Comparison of ENCODE assay signal across 22 mouse cellular contexts in genomic region chr9:13699781-13700116, GRCm38 (mm10). TPM values are rescaled to one million over a fixed set of nuclear protein-coding genes. Genes with fewer than 3 reads are reported as not detected.
DNase-seq lines count a peak whose midpoint lies in the region; ATAC-seq lines count a peak whose summit lies in the region.
"Had no signal": no experiment of that assay in that cellular context is flagged by ENCODE, and none has a peak within 500 bp of the region (broad histone marks: within the 10 kb centered on the region; RNA-seq: fewer than 3 reads in every experiment).

No protein-coding gene starts in this region.

- H3K4me1 ChIP-seq in hindbrain, embryonic 13.5 days (replicated peaks) = peaks cover 10% of the 10 kb centered on the region; the same call in 1 of the 2 replicates
- H3K4me1 ChIP-seq in midbrain, embryonic 13.5 days (replicated peaks) = peaks cover 22% of the 10 kb centered on the region
- 0 out of 2 replicates have a peak, but pooled peaks cover 3% of the 10 kb centered on the region for H3K4me1 ChIP-seq in neural tube, embryonic 15.5 days

- intact Hi-C loops in heart, postnatal 36 days (cut with DNase I) = loop anchor here (5.0 kb wide), 1 partner anchor 402 kb away; the partner anchor contains the start of gene Maml2

- peaks cover 20% of the 10 kb centered on the region for H3K36me3 ChIP-seq in hindbrain, embryonic 13.5 days
- peaks cover 14% of the 10 kb centered on the region for H3K36me3 ChIP-seq in midbrain, embryonic 13.5 days
- no peaks in the 10 kb centered on the region; the same call in 1 of the 2 replicates for H3K36me3 ChIP-seq in neural tube, embryonic 15.5 days
- H3K36me3 ChIP-seq: heart, embryonic 15.5 days had no signal

- no peak overlapping the region for H3K4me2 ChIP-seq in hindbrain, embryonic 13.5 days
- no peak overlapping the region for H3K4me2 ChIP-seq in midbrain, embryonic 13.5 days (replicated peaks)
- H3K4me2 ChIP-seq in neural tube, embryonic 15.5 days = no peak overlapping the region
- H3K4me2 ChIP-seq: embryonic facial prominence, embryonic 13.5 days; heart, embryonic 15.5 days; liver, embryonic 11.5 days had no signal

- H3K9ac ChIP-seq in hindbrain, embryonic 13.5 days = no peak overlapping the region
- H3K9ac ChIP-seq in midbrain, embryonic 13.5 days (replicated peaks) = no peak overlapping the region
- no peak overlapping the region for H3K9ac ChIP-seq in neural tube, embryonic 15.5 days (replicated peaks)
- H3K9ac ChIP-seq: embryonic facial prominence, embryonic 13.5 days; heart, embryonic 15.5 days had no signal

- 0 out of 2 replicates have a peak, but pooled peaks have one; percentile 19 for ATAC-seq in hindbrain, embryonic 13.5 days (ENCODE audit: low FRiP score)
- ATAC-seq in midbrain, embryonic 13.5 days = peak; percentile 17; the same call in 1 of the 2 replicates
- no peak for ATAC-seq in neural tube, embryonic 15.5 days (ENCODE audit: low FRiP score)

- WGBS in hindbrain, embryonic 13.5 days = 30% methylated on average over 5 of the region's 5 CpGs
- WGBS in midbrain, embryonic 13.5 days = 28% methylated on average over 5 of the region's 5 CpGs
- WGBS in neural tube, embryonic 15.5 days = 23% methylated on average over 5 of the region's 5 CpGs

- no peaks in the 10 kb centered on the region for H3K27me3 ChIP-seq in hindbrain, embryonic 13.5 days
- H3K27me3 ChIP-seq in midbrain, embryonic 13.5 days = no peaks in the 10 kb centered on the region
- no peaks in the 10 kb centered on the region for H3K27me3 ChIP-seq in neural tube, embryonic 15.5 days (replicated peaks)
- H3K27me3 ChIP-seq: CH12.LX; embryonic facial prominence, embryonic 13.5 days; heart, embryonic 15.5 days had no signal

- peak; percentile 65 for DNase-seq in heart, adult 11 months
- DNase-seq in heart, postnatal 36 days = no peak
- DNase-seq in layer of hippocampus, adult 18-20 months (ENCODE audit: low spot score in 2 of 2) = no peak
- DNase-seq in heart, postnatal 4 days = no peak
- DNase-seq in cerebellum, postnatal 4 days (ENCODE audit: low spot score in 2 of 2) = no peak
- DNase-seq: adrenal gland, postnatal 25 days; cerebellum, adult 2 months; heart, adult 2 months; kidney, adult 9 months; kidney, postnatal 4 days; layer of hippocampus, postnatal 36 days; left cerebral cortex, postnatal 4 days; lung, adult 2 months; lung, postnatal 36 days; right cerebral cortex, postnatal 4 days had no signal

- no peak overlapping the region for H3K4me3 ChIP-seq in hindbrain, embryonic 13.5 days
- no peak overlapping the region for H3K4me3 ChIP-seq in midbrain, embryonic 13.5 days (replicated peaks)
- no peak overlapping the region for H3K4me3 ChIP-seq in neural tube, embryonic 15.5 days (replicated peaks)
- H3K4me3 ChIP-seq: embryonic facial prominence, embryonic 13.5 days; heart, adult 2 months; heart, embryonic 15.5 days had no signal

- H3K9me3 ChIP-seq in hindbrain, embryonic 13.5 days = no peaks in the 10 kb centered on the region
- H3K9me3 ChIP-seq in midbrain, embryonic 13.5 days = no peaks in the 10 kb centered on the region
- H3K9me3 ChIP-seq in neural tube, embryonic 15.5 days (replicated peaks) = no peaks in the 10 kb centered on the region
- H3K9me3 ChIP-seq: embryonic facial prominence, embryonic 13.5 days; heart, embryonic 15.5 days had no signal

- peak overlapping the region; percentile 59 for H3K27ac ChIP-seq in hindbrain, embryonic 13.5 days
- peak overlapping the region; percentile 48 for H3K27ac ChIP-seq in midbrain, embryonic 13.5 days
- peak overlapping the region; percentile 60 for H3K27ac ChIP-seq in neural tube, embryonic 15.5 days (replicated peaks)
- H3K27ac ChIP-seq: embryonic facial prominence, embryonic 13.5 days; heart, adult 2 months; heart, embryonic 15.5 days had no signal

RNA-seq across cellular contexts. Expression of gene Mtmr2, which starts 48.5 kb away (rescaled TPM):
- 10 to 100 TPM; 24.7 to 26.3 TPM for total RNA-seq in heart, postnatal 36 days (2021)
- polyA plus RNA-seq in hindbrain, embryonic 13.5 days (2015; fragmentation: Nextera tagmentation; extraction: Ambion mirVana) = 54.9 and 57.8 TPM in 2 replicates
- polyA plus RNA-seq in midbrain, embryonic 13.5 days (2015; fragmentation: Nextera tagmentation; extraction: Ambion mirVana) = 62.0 and 68.9 TPM in 2 replicates
- polyA plus RNA-seq in neural tube, embryonic 15.5 days (2015; fragmentation: Nextera tagmentation; extraction: Ambion mirVana) = 49.8 and 53.2 TPM in 2 replicates
- total RNA-seq in layer of hippocampus, adult 18-20 months (2021) = 10 to 100 TPM; 50.7 to 61.3 TPM
- total RNA-seq in heart, postnatal 4 days (2021) = 10 to 100 TPM; 47.0 TPM
